Mouse (Mus musculus) monocyte, adult 5-6 weeks (primary cell): ENCODE data around the gene Pcyt2. TPM values are rescaled to one million over a fixed set of nuclear protein-coding genes. Genes with fewer than 3 reads are reported as not detected.
A peak's percentile ranks its signal among the peaks of the same experiment; 100 is the strongest.

Experiments
- ATAC-seq: fragments of 153-309, 156-312 bp; replicated peaks from 2 replicates; pipeline ENCODE4 v1.8.0; 2017; ENCODE audit warnings: mild to moderate bottlenecking; ENCODE audit not compliant: low TSS enrichment, insufficient number of reproducible peaks, severe bottlenecking, poor library complexity, low FRiP score
- total RNA-seq: library from RNA; stranded (forward); fragments of 200-1000, 200-491, 200-594 nt; gene quantifications from 3 replicates; pipeline ENCODE4 v1.2.3, GENCODE M21; 2017

Gene Pcyt2
- total RNA-seq, 1 experiment from 2014 or later, result 43.7 TPM

GRCm38 (mm10) chr11:120634810-120635209, 17.1 kb upstream of the Pcyt2 start:
- no peak for ATAC-seq

- ATAC-seq, result peak; percentile 36
Measured at GRCm38 (mm10) chr11:120633520-120634343, 16.0 kb upstream of the Pcyt2 start, which contains the start of gene Mafg. Gene Mafg (minus strand): TSS chr11:120633600.

- ATAC-seq, result 0 out of 2 replicates have a peak, but pooled peaks have one; percentile 10
Measured at GRCm38 (mm10) chr11:120632559-120633519, 15.1 kb upstream of the Pcyt2 start.

GRCm38 (mm10) chr11:120631726-120632448, 14.2 kb upstream of the Pcyt2 start:
- no peak for ATAC-seq

DNA sequence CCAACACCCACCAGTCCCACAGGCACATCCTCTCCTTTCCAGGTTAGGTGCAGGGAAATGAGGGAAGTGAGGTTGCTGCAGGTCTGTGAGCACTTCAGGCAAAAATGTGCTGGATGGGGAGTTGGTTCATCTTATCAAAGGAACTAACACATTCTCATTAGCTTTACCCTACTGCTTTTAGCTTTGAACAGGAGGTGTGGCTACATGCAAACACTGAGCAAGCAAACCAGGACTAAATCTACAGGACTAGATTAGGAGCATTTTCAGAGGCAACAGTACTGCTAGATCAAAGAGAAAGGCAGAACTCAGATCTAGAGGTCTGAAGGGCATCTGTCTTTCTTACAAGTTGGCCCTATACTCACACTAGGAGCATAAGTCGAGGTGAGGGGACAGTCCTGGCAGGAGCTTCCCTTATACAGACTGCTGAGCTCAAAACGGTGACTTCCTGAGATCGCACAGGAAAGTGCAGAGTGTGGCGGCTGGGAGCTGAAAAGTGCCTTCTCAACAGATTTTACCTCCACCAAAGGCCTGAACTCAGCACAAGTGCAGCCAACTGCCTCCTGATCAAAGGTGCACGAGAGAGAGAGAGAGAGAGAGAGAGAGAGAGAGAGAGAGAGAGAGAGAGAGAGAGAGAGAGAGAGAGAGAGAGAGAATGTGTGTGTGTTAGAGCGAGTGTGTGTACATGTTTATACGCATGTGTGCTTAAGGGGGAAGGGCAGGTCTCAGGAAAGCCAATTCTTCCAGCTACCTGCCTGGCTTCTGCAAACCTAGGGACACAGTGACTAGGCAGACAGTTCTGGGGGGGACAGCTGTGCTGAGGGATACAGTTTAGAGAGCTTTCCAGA, 13.4 kb upstream of the Pcyt2 start:
- no peak for ATAC-seq

- peak; percentile 43 for ATAC-seq
Measured at GRCm38 (mm10) chr11:120630401-120630871, 12.7 kb upstream of the Pcyt2 start.

DNA sequence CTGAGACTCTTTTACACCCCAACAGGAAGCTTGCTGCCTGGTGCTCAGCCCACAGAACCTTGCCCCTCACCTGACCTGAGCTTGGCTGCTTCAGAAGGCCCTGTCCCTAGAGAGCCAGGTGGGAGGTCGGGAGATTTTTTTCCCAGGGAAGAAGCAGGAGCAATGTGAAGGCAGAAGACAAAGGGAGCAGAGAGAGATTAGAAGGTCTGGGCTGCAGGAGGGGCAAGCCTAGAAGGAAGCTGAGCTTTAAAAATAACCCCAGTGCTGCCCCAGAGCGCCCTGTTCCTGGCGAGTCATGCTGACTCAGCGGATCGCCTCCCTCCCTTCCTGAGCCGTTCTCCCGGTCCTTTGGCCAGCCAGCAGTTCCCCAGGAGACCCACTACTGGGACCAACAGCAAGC, 12.2 kb upstream of the Pcyt2 start:
- no peak for ATAC-seq

GRCm38 (mm10) chr11:120629341-120629730, 11.6 kb upstream of the Pcyt2 start:
- ATAC-seq, result peak; percentile 23

DNA sequence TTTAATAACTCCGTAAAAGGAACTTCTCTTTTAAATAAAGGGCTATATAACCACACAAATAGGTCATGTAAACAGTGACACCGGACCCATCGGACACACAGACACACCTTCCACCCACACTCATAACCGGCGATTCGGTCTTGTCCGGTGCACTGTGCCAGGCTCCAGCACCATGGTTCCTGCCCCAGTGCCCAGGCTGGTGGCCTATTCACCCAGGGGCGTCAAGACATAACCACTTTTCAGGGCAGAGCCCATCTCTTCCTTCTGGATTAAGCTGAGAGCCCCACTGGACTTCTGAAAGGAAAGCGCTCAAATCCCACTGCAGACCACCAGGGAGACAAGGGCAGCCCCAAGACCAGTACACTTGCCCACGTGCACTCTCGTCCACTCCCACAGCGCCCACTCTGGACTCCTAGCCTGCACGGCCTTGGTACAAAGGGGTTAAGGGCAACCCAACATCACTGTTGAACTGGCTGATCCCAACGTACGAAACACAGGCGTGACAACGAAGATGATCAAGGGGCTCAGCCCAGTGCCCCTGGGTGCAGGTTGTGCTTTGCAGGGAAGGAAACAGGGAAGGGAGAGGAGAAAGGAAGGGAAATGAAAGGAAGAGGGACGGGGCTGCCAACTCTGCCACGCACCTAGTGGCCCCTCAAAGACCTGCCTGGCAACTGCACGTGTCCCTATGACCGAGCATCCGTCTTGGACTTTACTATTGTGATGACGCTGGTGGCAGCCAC, 11.0 kb upstream of the Pcyt2 start:
- ATAC-seq, result no peak

DNA sequence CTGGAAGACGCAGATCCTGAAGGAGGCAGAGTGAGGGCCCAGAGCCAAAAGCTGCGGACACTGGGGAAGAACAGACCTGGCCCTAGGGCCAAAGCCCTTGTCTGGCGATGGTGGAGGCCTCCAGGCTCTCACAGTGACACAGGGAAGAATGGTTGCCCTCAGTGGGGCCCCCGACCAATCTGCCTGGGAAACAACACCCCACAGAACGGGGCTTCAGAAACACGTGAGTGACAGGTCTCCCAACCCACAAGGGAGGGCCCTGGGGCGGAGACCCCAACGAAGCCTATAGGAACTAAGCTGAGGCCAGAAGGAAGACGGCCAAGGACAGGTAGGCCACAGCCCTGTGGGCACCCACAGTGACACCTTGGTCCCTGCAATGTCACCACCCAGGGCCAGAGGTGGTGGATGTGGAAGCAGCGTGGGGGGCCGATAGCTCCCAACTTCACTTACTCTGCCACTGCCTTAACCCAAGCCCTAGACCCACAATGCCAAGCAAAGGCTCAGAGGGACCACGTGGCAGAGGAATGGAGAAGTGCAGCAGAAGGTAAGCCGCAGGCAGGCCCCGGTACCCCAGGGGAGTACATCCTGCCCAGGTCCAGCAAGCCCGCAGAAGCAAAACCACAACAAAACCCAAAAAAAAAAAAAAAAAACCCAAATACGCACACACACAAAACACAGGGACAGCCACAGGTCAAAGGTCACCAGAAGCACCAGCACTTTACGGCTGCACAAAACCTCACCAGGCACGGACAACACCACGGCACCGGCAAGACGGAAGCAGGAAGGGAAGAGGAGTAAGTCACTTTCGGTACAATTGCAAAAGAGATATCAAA, 9.9 kb upstream of the Pcyt2 start:
- peak; percentile 25 for ATAC-seq

GRCm38 (mm10) chr11:120626785-120627467, 9.2 kb upstream of the Pcyt2 start:
- no peak for ATAC-seq

- ATAC-seq, result no peak
Measured at GRCm38 (mm10) chr11:120625152-120625775, 7.5 kb upstream of the Pcyt2 start, which contains the start of gene Sirt7. Gene Sirt7 (minus strand): TSS chr11:120625240.

DNA sequence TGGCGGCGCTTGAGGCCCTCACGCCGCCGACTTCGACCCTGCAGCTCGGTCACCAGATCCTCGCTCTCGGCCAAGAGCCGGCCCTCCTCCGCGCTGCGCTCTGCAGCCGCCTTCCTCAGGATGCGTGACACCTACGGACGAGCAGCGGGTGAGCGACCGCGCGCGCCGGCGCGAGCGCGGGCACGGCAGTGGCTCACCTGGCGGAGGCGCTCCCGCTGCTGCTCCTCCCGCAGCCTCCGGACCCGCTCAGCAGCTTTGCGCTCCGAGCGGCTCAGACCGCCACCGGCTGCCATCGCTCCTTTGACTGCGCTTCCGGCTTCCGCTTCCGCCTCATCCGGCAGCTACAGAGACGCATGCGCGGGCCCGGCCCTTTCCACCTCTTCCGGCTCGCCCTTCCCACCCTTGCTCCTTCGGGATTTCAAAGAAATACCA, 7.0 kb upstream of the Pcyt2 start:
- ATAC-seq, result no peak

GRCm38 (mm10) chr11:120623961-120624679, 6.4 kb upstream of the Pcyt2 start:
- no peak for ATAC-seq

DNA sequence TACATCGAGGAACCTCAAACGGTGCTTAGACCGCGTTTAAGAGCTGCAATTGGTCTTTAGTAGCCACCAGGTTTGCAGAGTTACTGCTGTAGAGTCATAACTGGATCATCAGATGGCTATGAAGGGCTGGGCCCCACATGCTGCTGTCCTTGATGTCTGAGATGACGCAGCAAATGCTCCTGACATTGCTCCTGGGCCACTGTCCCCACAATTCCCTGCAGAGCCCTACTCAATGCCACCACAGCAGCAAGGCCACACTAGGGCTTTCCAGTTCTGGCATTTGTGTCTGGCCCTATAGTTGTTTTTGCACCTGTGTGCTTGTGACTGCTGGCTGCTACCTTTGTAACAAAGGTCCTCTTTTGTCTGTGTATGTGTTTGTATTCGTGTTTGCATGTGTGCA, 5.1 kb upstream of the Pcyt2 start:
- ATAC-seq, result no peak
